8 mouse cellular contexts compared by ENCODE assay signal in the genomic region with DNA sequence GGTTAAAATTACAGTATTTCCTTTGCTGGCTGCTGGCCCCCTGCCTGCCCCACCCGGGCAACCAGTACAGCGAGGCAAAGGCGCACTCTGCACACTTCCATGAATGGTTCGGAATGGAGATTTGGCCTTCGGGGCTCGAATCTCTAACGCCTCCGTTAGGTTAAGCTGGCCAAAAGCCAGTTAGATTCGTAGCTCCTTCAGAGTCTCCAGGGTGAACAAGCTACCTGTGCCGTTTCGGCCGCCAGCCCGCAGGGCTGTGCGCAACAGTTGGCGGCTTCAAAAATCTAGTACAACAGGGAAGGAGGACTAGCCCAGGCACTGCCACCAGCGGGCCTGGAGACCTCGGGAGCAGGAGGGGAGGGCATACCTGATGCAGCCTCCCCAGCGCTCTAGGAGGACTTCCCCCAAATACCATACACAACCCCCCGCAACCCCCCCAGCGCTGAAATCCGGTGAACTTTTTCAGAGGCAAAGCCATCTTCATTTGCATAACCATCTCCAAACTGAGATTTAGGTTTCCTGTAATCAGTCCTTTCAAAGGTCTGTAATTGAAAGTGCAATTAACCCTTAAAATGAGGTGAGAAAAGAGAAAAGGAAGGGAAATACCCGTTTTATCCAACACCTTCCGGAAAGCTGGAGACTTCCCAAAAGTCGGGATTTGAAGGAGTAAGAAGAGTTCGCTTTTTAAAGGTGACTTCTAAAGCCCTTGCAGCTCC. TPM values are rescaled to one million over a fixed set of nuclear protein-coding genes. Genes with fewer than 3 reads are reported as not detected.
DNase-seq lines count a peak whose midpoint lies in the region; ATAC-seq lines count a peak whose summit lies in the region.

No protein-coding gene starts in this region.

- H3K4me2 ChIP-seq in heart, embryonic 16.5 days (ENCODE audit: low read depth, low read length), result peak overlapping the region; percentile 60
- H3K4me2 ChIP-seq in neural tube, embryonic 14.5 days (ENCODE audit: low read depth, low read length), result peak overlapping the region; percentile 62

- peak overlapping the region; percentile 78 for H3K27ac ChIP-seq in heart, embryonic 16.5 days (ENCODE audit: low read length)
- H3K27ac ChIP-seq in neural tube, embryonic 14.5 days (ENCODE audit: low read depth, low read length), result no peak overlapping the region

- peak overlapping the region; percentile 73 for H3K9ac ChIP-seq in heart, embryonic 16.5 days (ENCODE audit: low read length)
- H3K9ac ChIP-seq in neural tube, embryonic 14.5 days (replicated peaks; ENCODE audit: low read depth, low read length), result no peak overlapping the region; the same call in 1 of the 2 replicates

- intact Hi-C loops in left cerebral cortex, postnatal 14 days (cut with DNase I), result loop anchor here (10.0 kb wide), 1 partner anchor 201 kb away; no protein-coding TSS in a partner anchor

- peak overlapping the region; percentile 71 for H3K4me3 ChIP-seq in erythroblast, embryonic 14.5 days (replicated peaks)
- peak overlapping the region; percentile 59 for H3K4me3 ChIP-seq in heart, embryonic 16.5 days (ENCODE audit: low read length)
- H3K4me3 ChIP-seq in neural tube, embryonic 14.5 days (ENCODE audit: low read depth, low read length), result peak overlapping the region; percentile 43

- peak; percentile 16 for DNase-seq in embryo, embryonic 10.5 days (ENCODE audit: low spot score)
- peak; percentile 13 for DNase-seq in liver
- no peak for DNase-seq in left cerebral cortex, postnatal 14 days (ENCODE audit: low spot score in 2 of 2)

- no peaks in the 10 kb centered on the region for H3K36me3 ChIP-seq in erythroblast, embryonic 14.5 days (ENCODE audit: control insufficient read depth)
- H3K36me3 ChIP-seq in heart, embryonic 16.5 days (ENCODE audit: control insufficient read depth, insufficient read depth), result no peaks in the 10 kb centered on the region
- no peaks in the 10 kb centered on the region for H3K36me3 ChIP-seq in neural tube, embryonic 14.5 days (ENCODE audit: control insufficient read depth, insufficient read depth, low read length)

- H3K9me3 ChIP-seq in erythroblast, embryonic 14.5 days (ENCODE audit: control insufficient read depth, low read length), result peaks cover 12% of the 10 kb centered on the region
- H3K9me3 ChIP-seq in heart, embryonic 16.5 days (replicated peaks; ENCODE audit: control insufficient read depth, low read length), result no peaks in the 10 kb centered on the region
- no peaks in the 10 kb centered on the region for H3K9me3 ChIP-seq in neural tube, embryonic 14.5 days (ENCODE audit: control insufficient read depth, low read length)

- no peak for ATAC-seq in erythroblast, adult 5-6 weeks (replicated peaks; ENCODE audit: low FRiP score, poor library complexity, severe bottlenecking)
- ATAC-seq in heart, embryonic 16.5 days (replicated peaks; ENCODE audit: extremely low read depth, insufficient read depth, low FRiP score), result no peak
- ATAC-seq in neural tube, embryonic 14.5 days (ENCODE audit: low read depth), result no peak
- ATAC-seq in megakaryocyte-erythroid progenitor cell, adult 5-6 weeks (replicated peaks; ENCODE audit: low FRiP score, low TSS enrichment, poor library complexity, severe bottlenecking), result no peak

- 15% methylated on average over 25 of the region's 25 CpGs for WGBS in heart, embryonic 16.5 days
- WGBS in neural tube, embryonic 14.5 days, result 19% methylated on average over 25 of the region's 25 CpGs

- peaks cover 25% of the 10 kb centered on the region for H3K4me1 ChIP-seq in erythroblast, embryonic 14.5 days (ENCODE audit: control insufficient read depth)
- H3K4me1 ChIP-seq in heart, embryonic 16.5 days (ENCODE audit: control insufficient read depth, insufficient read depth, low read length), result peaks cover 4% of the 10 kb centered on the region; the same call in 1 of the 2 replicates
- no peaks in the 10 kb centered on the region for H3K4me1 ChIP-seq in neural tube, embryonic 14.5 days (ENCODE audit: control insufficient read depth, insufficient read depth, low read length)

- peaks cover 38% of the 10 kb centered on the region for H3K27me3 ChIP-seq in erythroblast, embryonic 14.5 days (ENCODE audit: control insufficient read depth)
- H3K27me3 ChIP-seq in heart, embryonic 16.5 days (ENCODE audit: control insufficient read depth, insufficient read depth, low read length), result no peaks in the 10 kb centered on the region
- H3K27me3 ChIP-seq in neural tube, embryonic 14.5 days (ENCODE audit: control insufficient read depth, insufficient read depth, low read length), result no peaks in the 10 kb centered on the region

RNA-seq across cellular contexts. Expression of a gene that starts 1.5 kb away (rescaled TPM):
- 0.23 and 0.38 TPM in 2 replicates for polyA plus RNA-seq in erythroblast, embryonic 14.5 days (2012)
- 6.1 and 8.8 TPM in 2 replicates for total RNA-seq in erythroblast, adult 5-6 weeks (2015; ENCODE audit: low replicate concordance)
- total RNA-seq in erythroblast, adult 5-6 weeks (2017; ENCODE audit: low replicate concordance), result 3.0 and 4.2 TPM in 2 replicates
- 45.5 and 45.6 TPM in 2 replicates for polyA plus RNA-seq in heart, embryonic 16.5 days (2015; fragmentation: Nextera tagmentation; extraction: Ambion mirVana)
- polyA plus RNA-seq in neural tube, embryonic 14.5 days (2014; fragmentation: Nextera tagmentation; extraction: Ambion mirVana), result 10.6 and 15.9 TPM in 2 replicates
- total RNA-seq in megakaryocyte-erythroid progenitor cell, adult 5-6 weeks (2014; fragmentation: Nextera tagmentation), result 16.1 and 20.4 TPM in 2 replicates
- total RNA-seq in megakaryocyte-erythroid progenitor cell, adult 5-6 weeks (2017), result 3.5 and 5.6 TPM in 2 replicates
- total RNA-seq in left cerebral cortex, postnatal 14 days (2021), result 10 to 100 TPM; 22.4 to 24.1 TPM

Comparison
In these comparisons a context has a peak if more than half of its experiments do, and no peak if none do; other contexts are left out.
1. DNase-seq: peak in embryo, embryonic 10.5 days (single experiment) and liver (single experiment); none in left cerebral cortex, postnatal 14 days (0 of 2).
2. Peak in every context shown above with its lines, with median percentiles within 50 percentile points of each other: H3K4me3 ChIP-seq.